ENCODE assay signal across 10 mouse cellular contexts in genomic region chr2:20525879-20526593, GRCm38 (mm10).
DNase-seq lines count a peak whose midpoint lies in the region; TF ChIP-seq lines count a peak whose summit lies in the region.
"Had no signal": no experiment of that assay in that cellular context is flagged by ENCODE, and none has a peak within 500 bp of the region (broad histone marks: within the 10 kb centered on the region; RNA-seq: fewer than 3 reads in every experiment).

No protein-coding gene starts in this region.

- peak; percentile 25; the same call in 1 of the 2 replicates for TF ChIP-seq CTCF in left cerebral cortex, adult 2 months (IDR thresholded peaks at IDR 0.05)
- TF ChIP-seq CTCF in small intestine, adult 2 months (IDR thresholded peaks at IDR 0.05; ENCODE audit: extremely low read depth, insufficient read length, insufficient replicate concordance, low read depth, low read length), result peak; percentile 18; the same call in 1 of the 2 replicates

- H3K27ac ChIP-seq in left cerebral cortex, adult 2 months, result no peak overlapping the region
- H3K27ac ChIP-seq in small intestine, adult 2 months (ENCODE audit: insufficient read depth, low read depth, low read length), result peak overlapping the region; percentile 20; the same call in 1 of the 2 replicates
- H3K27ac ChIP-seq: hindbrain, embryonic 15.5 days; neural tube, embryonic 13.5 days had no signal

- intact Hi-C loops in left cerebral cortex, adult 2 months (cut with DNase I), result no loop called here
- intact Hi-C loops in left cerebral cortex, postnatal 10 days (cut with DNase I), result loop anchor here (10.0 kb wide), 1 partner anchor 249 kb away; no protein-coding TSS in a partner anchor

- no peak overlapping the region for H3K4me3 ChIP-seq in left cerebral cortex, adult 2 months
- no peak overlapping the region for H3K4me3 ChIP-seq in small intestine, adult 2 months (ENCODE audit: low read depth, low read length)
- H3K4me3 ChIP-seq: hindbrain, embryonic 15.5 days; neural tube, embryonic 13.5 days had no signal

- no peaks in the 10 kb centered on the region for H3K27me3 ChIP-seq in small intestine, adult 2 months (ENCODE audit: control insufficient read depth, insufficient read depth, low read length)

- TF ChIP-seq POLR2A in small intestine, adult 2 months (IDR thresholded peaks at IDR 0.05; ENCODE audit: low read depth, low read length), result no peak

- WGBS in small intestine, adult 2 months, result 17% methylated on average over 4 of the region's 4 CpGs

- no peak for DNase-seq in left cerebral cortex, adult 2 months (ENCODE audit: extremely low spot score in 1 of 2, low spot score in 2 of 2)
- DNase-seq in left cerebral cortex, postnatal 10 days (ENCODE audit: extremely low spot score in 1 of 2, low spot score in 2 of 2), result no peak
- peak; percentile 32 for DNase-seq in embryo, embryonic 11 days
- peak; percentile 28 for DNase-seq in kidney, adult 9 months
- no peak for DNase-seq in right cerebral cortex, adult 2 months (ENCODE audit: low spot score in 2 of 2)
- DNase-seq in frontal cortex, postnatal 14 days (ENCODE audit: low spot score in 2 of 2), result no peak
- no peak for DNase-seq in thymus, postnatal 4 days

- 0 out of 2 replicates have a peak, but pooled peaks cover 4% of the 10 kb centered on the region for H3K36me3 ChIP-seq in small intestine, adult 2 months (ENCODE audit: control insufficient read depth, insufficient read depth, low read length)
- H3K36me3 ChIP-seq: hindbrain, embryonic 15.5 days; neural tube, embryonic 13.5 days had no signal

- H3K4me1 ChIP-seq in small intestine, adult 2 months (ENCODE audit: control insufficient read depth, insufficient read depth, insufficient read length, low read length), result peaks cover 7% of the 10 kb centered on the region; the same call in 1 of the 2 replicates

Comparison
In these comparisons a context has a peak if more than half of its experiments do, and no peak if none do; other contexts are left out.
1. DNase-seq: peak in embryo, embryonic 11 days (single experiment) and kidney, adult 9 months (single experiment); none in left cerebral cortex, adult 2 months (0 of 2), left cerebral cortex, postnatal 10 days (0 of 2), right cerebral cortex, adult 2 months (0 of 2), frontal cortex, postnatal 14 days (0 of 2) and thymus, postnatal 4 days (single experiment).